Mouse (Mus musculus): ENCODE measurements around the gene Gabbr2. TPM values are rescaled to one million over a fixed set of nuclear protein-coding genes. Genes with fewer than 3 reads are reported as not detected.

Gene Gabbr2
- polyA plus RNA-seq, 1 experiment from 2014 or later: 16.4 TPM

DNA sequence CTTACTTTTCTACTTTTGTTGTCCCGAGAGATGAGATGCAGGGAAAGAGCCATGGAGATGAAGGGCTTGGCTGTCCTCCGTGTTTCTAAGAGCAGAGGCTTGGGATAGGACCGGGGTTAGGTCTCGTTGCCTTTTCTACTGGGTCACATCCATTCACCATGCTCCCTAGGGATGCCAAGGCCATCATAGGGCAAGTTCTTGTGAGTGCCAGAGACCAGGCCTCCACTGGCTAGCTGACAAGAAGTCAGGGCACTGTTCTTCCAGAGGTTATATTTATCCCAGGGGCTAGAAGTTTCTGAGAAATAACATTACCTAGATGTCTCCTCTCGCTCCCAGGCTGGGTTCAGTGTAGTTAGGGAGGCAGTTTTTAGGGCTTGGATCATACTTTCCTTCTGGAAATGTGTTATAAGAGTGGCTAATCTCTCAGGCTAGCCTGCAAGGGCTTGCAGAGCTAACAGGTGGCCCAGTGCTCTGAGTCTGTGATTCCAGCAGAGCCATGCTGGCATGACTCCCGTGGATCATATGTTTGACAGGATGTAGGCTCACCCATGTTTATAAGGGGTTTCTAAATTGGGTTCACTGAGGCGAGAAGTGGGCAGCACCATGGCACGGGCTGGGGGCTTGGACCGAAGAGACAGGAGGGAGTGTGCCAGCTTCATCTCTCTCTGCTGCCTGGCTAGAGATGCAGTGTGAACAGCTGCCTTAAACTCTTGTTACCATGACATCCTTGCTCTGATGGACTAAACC lies 199.2 kb downstream of the Gabbr2 start:
- Histone ChIP-seq H3K9ac (replicated peaks; ENCODE audit: low read depth, low read length) (no peak overlapping the region), H3K9me3 (ENCODE audit: control insufficient read depth, low read length) (no peaks in the 10 kb centered on the region), H3K27ac (ENCODE audit: low read depth, low read length) (no peak overlapping the region), H3K4me1 (ENCODE audit: control insufficient read depth, insufficient read depth, low read length) (no peaks in the 10 kb centered on the region), H3K4me2 (ENCODE audit: low read depth, low read length) (no peak overlapping the region), H3K27me3 (ENCODE audit: control insufficient read depth, insufficient read depth, low read length) (no peaks in the 10 kb centered on the region), H3K4me3 (ENCODE audit: low read depth, low read length) (no peak overlapping the region), H3K36me3 (ENCODE audit: control insufficient read depth, insufficient read depth, low read length) (no peaks in the 10 kb centered on the region)
- WGBS: 87% methylated on average over 9 of the region's 9 CpGs
- no peak; the same call in 1 of the 2 replicates for ATAC-seq (ENCODE audit: low read depth)

DNA sequence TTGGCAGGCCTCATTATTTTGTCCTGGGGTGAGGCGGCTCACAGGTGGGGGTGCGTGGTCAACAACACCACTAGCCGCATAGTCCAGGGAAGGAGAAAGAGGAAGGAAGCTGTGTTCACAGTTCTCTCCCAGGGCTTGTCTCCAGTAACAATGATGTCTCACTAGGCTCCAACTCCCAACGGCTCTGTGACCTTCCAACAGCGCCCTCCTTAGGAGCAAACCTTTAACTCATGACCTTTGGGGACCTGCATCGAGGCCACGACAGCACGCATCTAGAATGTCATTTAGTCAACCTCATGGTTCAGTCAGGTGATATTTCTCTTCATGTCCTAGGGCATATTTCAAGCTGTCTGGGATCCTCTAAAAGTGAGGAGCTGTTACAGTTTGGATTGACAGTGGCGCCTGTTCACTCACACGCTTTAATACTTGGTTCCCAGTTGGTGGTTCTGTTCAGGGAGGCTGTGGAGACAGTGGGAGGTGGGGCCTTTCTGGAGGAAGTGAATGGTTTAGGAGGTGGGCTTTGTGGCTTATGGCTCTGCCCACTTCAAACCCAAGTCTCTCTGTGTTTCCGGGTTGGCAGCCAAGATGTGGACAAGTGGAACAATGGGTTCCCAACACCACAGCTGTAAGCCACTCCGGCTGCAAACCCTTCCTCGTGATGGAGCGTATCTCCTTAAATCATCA lies 200.3 kb downstream of the Gabbr2 start:
- H3K27ac ChIP-seq (ENCODE audit: low read depth, low read length): no peak overlapping the region
- no peaks in the 10 kb centered on the region for H3K4me1 ChIP-seq (ENCODE audit: control insufficient read depth, insufficient read depth, low read length)
- ATAC-seq (ENCODE audit: low read depth): no peak
- H3K36me3 ChIP-seq (ENCODE audit: control insufficient read depth, insufficient read depth, low read length): no peaks in the 10 kb centered on the region
- H3K9me3 ChIP-seq (ENCODE audit: control insufficient read depth, low read length): no peaks in the 10 kb centered on the region
- WGBS: 86% methylated on average over 14 of the region's 14 CpGs
- no peak overlapping the region for H3K4me3 ChIP-seq (ENCODE audit: low read depth, low read length)
- H3K27me3 ChIP-seq (ENCODE audit: control insufficient read depth, insufficient read depth, low read length): no peaks in the 10 kb centered on the region
- H3K4me2 ChIP-seq (ENCODE audit: low read depth, low read length): no peak overlapping the region
- H3K9ac ChIP-seq (replicated peaks; ENCODE audit: low read depth, low read length): no peak overlapping the region

DNA sequence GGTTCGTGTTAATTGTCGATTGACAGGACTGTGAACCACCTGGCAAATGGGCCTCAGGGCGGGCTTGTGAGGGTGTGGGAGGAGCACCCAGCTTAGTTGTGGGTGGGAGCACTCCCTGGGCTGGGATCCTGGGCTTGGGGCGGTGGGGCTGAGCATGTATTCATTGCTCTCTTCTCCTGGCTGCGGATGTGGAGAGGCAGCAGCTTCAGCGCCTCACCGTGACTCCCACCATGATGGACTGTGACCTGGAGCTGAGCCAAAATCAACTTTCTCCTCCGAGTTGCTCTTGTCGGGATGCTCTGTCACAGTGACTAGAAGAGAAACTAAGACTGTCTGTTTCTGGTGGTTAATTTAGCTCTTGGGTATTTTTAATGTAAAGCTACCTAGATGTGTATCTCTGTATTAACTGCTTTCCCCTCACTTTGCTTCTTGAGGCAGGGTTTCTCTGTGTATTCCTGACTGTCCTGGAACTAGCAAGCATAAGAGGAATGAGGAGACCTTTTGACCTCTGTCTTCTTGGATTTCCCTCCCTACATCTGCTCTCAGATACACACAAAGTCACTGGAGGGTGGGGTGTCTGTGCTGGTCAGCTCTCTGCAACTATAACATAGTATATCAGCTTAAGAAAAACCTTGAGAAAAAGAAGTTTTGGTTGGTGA lies 200.9 kb downstream of the Gabbr2 start:
- H3K4me3 ChIP-seq (ENCODE audit: low read depth, low read length): no peak overlapping the region
- H3K9me3 ChIP-seq (ENCODE audit: control insufficient read depth, low read length): no peaks in the 10 kb centered on the region
- H3K4me2 ChIP-seq (ENCODE audit: low read depth, low read length): no peak overlapping the region
- WGBS: 70% methylated on average over 9 of the region's 9 CpGs
- H3K9ac ChIP-seq (replicated peaks; ENCODE audit: low read depth, low read length): no peak overlapping the region
- H3K36me3 ChIP-seq (ENCODE audit: control insufficient read depth, insufficient read depth, low read length): no peaks in the 10 kb centered on the region
- H3K4me1 ChIP-seq (ENCODE audit: control insufficient read depth, insufficient read depth, low read length): no peaks in the 10 kb centered on the region
- ATAC-seq (ENCODE audit: low read depth): no peak
- H3K27ac ChIP-seq (ENCODE audit: low read depth, low read length): no peak overlapping the region
- H3K27me3 ChIP-seq (ENCODE audit: control insufficient read depth, insufficient read depth, low read length): no peaks in the 10 kb centered on the region

DNA sequence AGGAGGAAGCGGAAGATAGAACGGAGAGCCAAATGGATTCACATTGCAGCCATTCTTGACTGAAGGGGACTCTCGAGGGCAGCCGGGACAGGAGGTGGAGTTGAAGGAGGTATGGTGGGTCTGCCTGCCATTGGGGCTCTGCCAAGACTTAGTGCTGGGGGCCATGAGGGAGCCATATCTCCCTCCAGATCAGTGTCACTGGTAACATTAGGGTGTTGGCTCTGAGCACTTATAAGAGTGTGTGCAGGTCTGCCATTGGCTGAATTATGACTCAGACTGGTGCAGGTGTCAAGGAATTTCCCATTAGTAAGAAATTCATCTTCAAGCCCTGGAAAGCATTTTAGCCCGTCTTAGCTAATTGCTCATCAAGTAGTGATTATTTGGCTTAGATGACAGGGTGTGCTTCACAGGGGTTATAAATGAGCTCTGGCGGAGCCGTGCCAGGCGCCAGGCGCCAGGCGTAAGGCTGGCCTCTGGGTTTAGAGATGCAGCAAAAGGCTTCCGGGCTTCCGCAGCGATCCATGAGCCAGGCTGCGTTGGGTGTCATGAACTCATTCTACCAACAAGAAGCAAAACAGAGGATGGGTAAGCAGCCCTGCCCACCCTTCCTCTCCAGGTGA lies 207.1 kb downstream of the Gabbr2 start:
- Histone ChIP-seq H3K36me3 (ENCODE audit: control insufficient read depth, insufficient read depth, low read length) (no peaks in the 10 kb centered on the region), H3K9me3 (ENCODE audit: control insufficient read depth, low read length) (no peaks in the 10 kb centered on the region), H3K27me3 (ENCODE audit: control insufficient read depth, insufficient read depth, low read length) (no peaks in the 10 kb centered on the region), H3K9ac (replicated peaks; ENCODE audit: low read depth, low read length) (no peak overlapping the region), H3K4me2 (ENCODE audit: low read depth, low read length) (no peak overlapping the region), H3K4me1 (ENCODE audit: control insufficient read depth, insufficient read depth, low read length) (no peaks in the 10 kb centered on the region), H3K27ac (ENCODE audit: low read depth, low read length) (peak overlapping the region; percentile 16; the same call in 1 of the 2 replicates), H3K4me3 (ENCODE audit: low read depth, low read length) (no peak overlapping the region)
- ATAC-seq (ENCODE audit: low read depth): peak; percentile 70; the same call in 1 of the 2 replicates
- WGBS: 80% methylated on average over 14 of the region's 14 CpGs

DNA sequence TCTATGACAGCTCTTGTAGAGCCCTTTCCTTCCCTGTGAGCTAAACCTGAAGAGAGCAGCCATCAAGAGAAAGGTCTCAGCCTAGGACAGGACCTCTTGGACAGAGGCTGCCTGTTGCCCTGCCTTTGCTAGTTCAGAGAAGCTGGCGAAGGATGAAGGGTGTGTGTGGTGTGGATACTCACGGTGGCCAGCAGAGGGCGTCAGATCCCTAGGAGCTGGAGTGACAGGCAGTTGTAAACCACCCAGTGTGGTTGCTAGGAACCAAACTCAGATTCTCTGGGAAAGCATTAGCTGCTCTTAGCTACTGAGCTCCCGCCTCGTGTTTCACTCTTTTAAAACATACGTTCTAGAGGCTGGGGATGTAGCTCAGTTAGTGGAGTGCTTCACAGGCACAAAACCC lies 210.6 kb downstream of the Gabbr2 start:
- no peaks in the 10 kb centered on the region for H3K9me3 ChIP-seq (ENCODE audit: control insufficient read depth, low read length)
- no peak overlapping the region for H3K27ac ChIP-seq (ENCODE audit: low read depth, low read length)
- H3K36me3 ChIP-seq (ENCODE audit: control insufficient read depth, insufficient read depth, low read length): no peaks in the 10 kb centered on the region
- no peaks in the 10 kb centered on the region for H3K27me3 ChIP-seq (ENCODE audit: control insufficient read depth, insufficient read depth, low read length)
- no peak overlapping the region for H3K9ac ChIP-seq (replicated peaks; ENCODE audit: low read depth, low read length)
- no peak for ATAC-seq (ENCODE audit: low read depth)
- H3K4me1 ChIP-seq (ENCODE audit: control insufficient read depth, insufficient read depth, low read length): no peaks in the 10 kb centered on the region
- no peak overlapping the region for H3K4me2 ChIP-seq (ENCODE audit: low read depth, low read length)
- 62% methylated on average over 6 of the region's 6 CpGs for WGBS
- H3K4me3 ChIP-seq (ENCODE audit: low read depth, low read length): no peak overlapping the region

DNA sequence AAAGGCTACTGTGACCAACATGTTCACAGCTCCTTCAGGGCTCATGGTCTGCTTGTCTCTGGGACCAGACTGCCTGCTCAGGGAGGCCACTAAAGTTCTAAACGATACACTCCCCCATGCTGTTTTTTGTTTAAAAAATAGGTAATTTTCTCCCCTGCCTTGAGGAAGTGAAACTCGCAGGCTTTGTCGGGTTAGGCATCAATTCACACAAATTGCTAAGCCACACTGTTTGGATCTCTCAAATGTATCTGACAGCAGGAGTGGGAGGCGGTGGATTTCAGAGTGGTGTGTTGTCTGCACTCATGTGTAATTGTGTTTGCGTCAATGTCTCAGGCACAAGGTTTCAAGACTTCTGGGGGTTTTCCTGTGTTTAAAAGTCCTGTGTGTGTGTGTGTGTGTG lies 215.7 kb downstream of the Gabbr2 start:
- no peaks in the 10 kb centered on the region for H3K9me3 ChIP-seq (ENCODE audit: control insufficient read depth, low read length)
- H3K4me2 ChIP-seq (ENCODE audit: low read depth, low read length): no peak overlapping the region
- no peak overlapping the region for H3K9ac ChIP-seq (replicated peaks; ENCODE audit: low read depth, low read length)
- no peaks in the 10 kb centered on the region for H3K36me3 ChIP-seq (ENCODE audit: control insufficient read depth, insufficient read depth, low read length)
- no peak for ATAC-seq (ENCODE audit: low read depth)
- no peak overlapping the region for H3K27ac ChIP-seq (ENCODE audit: low read depth, low read length)
- no peaks in the 10 kb centered on the region for H3K27me3 ChIP-seq (ENCODE audit: control insufficient read depth, insufficient read depth, low read length)
- H3K4me3 ChIP-seq (ENCODE audit: low read depth, low read length): no peak overlapping the region
- H3K4me1 ChIP-seq (ENCODE audit: control insufficient read depth, insufficient read depth, low read length): no peaks in the 10 kb centered on the region
- 79% methylated on average over 5 of the region's 5 CpGs for WGBS

DNA sequence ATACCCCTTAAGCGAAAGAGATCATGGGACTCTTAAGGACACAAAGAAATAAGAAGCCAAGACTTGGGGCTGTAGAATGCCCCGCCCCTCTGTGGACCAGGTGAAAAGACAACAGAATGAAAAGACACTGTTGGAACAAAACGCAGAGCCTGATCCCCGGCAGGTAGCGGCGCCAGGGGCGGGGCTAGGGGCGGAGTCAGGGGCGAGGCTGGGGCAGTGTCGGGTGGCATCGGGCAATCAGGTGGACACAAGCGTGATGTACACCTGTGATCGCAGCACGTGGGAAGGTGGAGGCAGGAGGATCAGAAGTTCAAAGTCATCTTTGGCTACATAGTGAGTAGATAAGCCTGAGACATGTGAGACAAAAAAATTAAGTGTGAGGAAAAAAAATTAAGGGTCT lies 217.0 kb downstream of the Gabbr2 start:
- Histone ChIP-seq H3K9me3 (ENCODE audit: control insufficient read depth, low read length) (no peaks in the 10 kb centered on the region), H3K36me3 (ENCODE audit: control insufficient read depth, insufficient read depth, low read length) (no peaks in the 10 kb centered on the region), H3K27ac (ENCODE audit: low read depth, low read length) (no peak overlapping the region), H3K4me2 (ENCODE audit: low read depth, low read length) (no peak overlapping the region), H3K4me3 (ENCODE audit: low read depth, low read length) (no peak overlapping the region), H3K9ac (replicated peaks; ENCODE audit: low read depth, low read length) (no peak overlapping the region), H3K27me3 (ENCODE audit: control insufficient read depth, insufficient read depth, low read length) (no peaks in the 10 kb centered on the region), H3K4me1 (ENCODE audit: control insufficient read depth, insufficient read depth, low read length) (no peaks in the 10 kb centered on the region)
- 17% methylated on average over 14 of the region's 14 CpGs for WGBS
- ATAC-seq (ENCODE audit: low read depth): no peak

DNA sequence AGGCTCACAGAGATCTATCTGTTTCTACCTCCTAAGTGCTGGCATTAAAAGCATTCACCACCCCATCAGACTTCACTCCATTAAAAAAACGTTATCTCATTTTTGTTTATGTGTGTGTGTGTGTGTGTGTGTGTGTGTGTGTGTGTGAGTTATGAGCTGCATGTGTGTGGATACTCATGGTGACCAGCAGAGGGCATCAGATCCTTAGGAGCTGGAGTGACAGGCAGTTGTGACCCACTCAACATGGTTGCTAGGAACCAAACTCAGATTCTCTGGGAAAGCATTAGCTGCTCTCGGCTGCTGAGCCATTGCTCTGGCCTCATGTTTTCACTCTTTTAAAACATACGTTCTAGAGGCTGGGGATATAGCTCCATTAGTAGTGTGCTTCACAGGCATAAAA lies 218.4 kb downstream of the Gabbr2 start:
- H3K4me2 ChIP-seq (ENCODE audit: low read depth, low read length): no peak overlapping the region
- H3K27ac ChIP-seq (ENCODE audit: low read depth, low read length): no peak overlapping the region
- 86% methylated on average over 3 of the region's 3 CpGs for WGBS
- H3K36me3 ChIP-seq (ENCODE audit: control insufficient read depth, insufficient read depth, low read length): no peaks in the 10 kb centered on the region
- no peaks in the 10 kb centered on the region for H3K9me3 ChIP-seq (ENCODE audit: control insufficient read depth, low read length)
- H3K27me3 ChIP-seq (ENCODE audit: control insufficient read depth, insufficient read depth, low read length): no peaks in the 10 kb centered on the region
- H3K4me1 ChIP-seq (ENCODE audit: control insufficient read depth, insufficient read depth, low read length): no peaks in the 10 kb centered on the region
- no peak overlapping the region for H3K9ac ChIP-seq (replicated peaks; ENCODE audit: low read depth, low read length)
- H3K4me3 ChIP-seq (ENCODE audit: low read depth, low read length): no peak overlapping the region
- ATAC-seq (ENCODE audit: low read depth): no peak

DNA sequence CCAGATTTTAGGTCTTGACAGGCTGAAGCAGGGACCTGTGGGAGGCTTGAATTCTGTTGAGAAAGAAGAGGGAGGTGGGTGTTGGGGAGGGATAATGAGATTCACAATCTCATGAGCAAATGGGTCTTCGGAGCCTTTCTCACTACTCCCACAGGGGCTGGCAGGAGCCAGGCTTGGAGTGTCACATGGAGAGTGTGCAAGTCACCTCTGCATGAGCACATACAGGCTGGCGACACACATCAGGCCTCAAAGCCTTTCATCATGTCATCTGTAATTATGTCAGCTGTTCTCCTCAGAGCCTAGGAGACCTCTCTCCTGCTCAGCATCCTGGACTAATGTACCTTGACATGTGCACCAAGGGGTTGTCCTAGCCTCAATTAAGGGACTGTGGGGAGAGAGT lies 219.1 kb downstream of the Gabbr2 start:
- Histone ChIP-seq H3K9me3 (ENCODE audit: control insufficient read depth, low read length) (no peaks in the 10 kb centered on the region), H3K4me1 (ENCODE audit: control insufficient read depth, insufficient read depth, low read length) (no peaks in the 10 kb centered on the region), H3K4me2 (ENCODE audit: low read depth, low read length) (no peak overlapping the region), H3K27ac (ENCODE audit: low read depth, low read length) (no peak overlapping the region), H3K27me3 (ENCODE audit: control insufficient read depth, insufficient read depth, low read length) (no peaks in the 10 kb centered on the region), H3K4me3 (ENCODE audit: low read depth, low read length) (no peak overlapping the region), H3K36me3 (ENCODE audit: control insufficient read depth, insufficient read depth, low read length) (no peaks in the 10 kb centered on the region), H3K9ac (replicated peaks; ENCODE audit: low read depth, low read length) (no peak overlapping the region)
- 71% methylated on average over 2 of the region's 2 CpGs for WGBS
- ATAC-seq (ENCODE audit: low read depth): peak; percentile 38; the same call in 1 of the 2 replicates
